Mouse (Mus musculus) hindbrain, embryonic 16.5 days (tissue): ENCODE measurements at regions not wholly inside any gene's neighbourhood (a gene's known extent, or its start where the extent isn't known, plus 50 kb on each side); places are given as distances from the start of the nearest gene placed in this dataset.

Experiments
- ATAC-seq: fragments of 200-750 bp; cut with Nextera tagmentation; 2 replicates; pipeline ENCODE4 v1.8.0; 2017; ENCODE audit warnings: moderate TSS enrichment, moderate library complexity
- H3K27ac ChIP-seq: fragments of 300-500 bp; sonication (generic); 2 replicates; pipeline ENCODE4 v1.5.1; 2014; ENCODE audit warnings: low read depth, mild to moderate bottlenecking, control low read depth, low read length, moderate library complexity
- H3K27me3 ChIP-seq: fragments of 300-500 bp; sonication (generic); replicated peaks from 2 replicates; pipeline ENCODE4 v1.6.1; 2014; ENCODE audit warnings: low read length; ENCODE audit not compliant: control insufficient read depth, insufficient read depth
- H3K36me3 ChIP-seq: fragments of 300-500 bp; sonication (generic); 2 replicates; pipeline ENCODE4 v1.6.1; 2014; ENCODE audit warnings: mild to moderate bottlenecking, low read length, moderate library complexity, mixed read lengths; ENCODE audit not compliant: control insufficient read depth, insufficient read depth
- H3K4me1 ChIP-seq: fragments of 300-500 bp; sonication (generic); 2 replicates; pipeline ENCODE4 v1.6.1; 2014; ENCODE audit warnings: low read depth, low read length; ENCODE audit not compliant: control insufficient read depth, insufficient read depth
- H3K4me2 ChIP-seq: fragments of 300-500 bp; sonication (generic); 2 replicates; pipeline ENCODE4 v1.6.1; 2014; ENCODE audit warnings: mild to moderate bottlenecking, low read length, control low read depth, moderate library complexity
- H3K4me3 ChIP-seq: fragments of 300-500 bp; sonication (generic); 2 replicates; pipeline ENCODE4 v1.5.1; 2014; ENCODE audit warnings: mild to moderate bottlenecking, low read length, control low read depth, moderate library complexity
- H3K9ac ChIP-seq: fragments of 300-500 bp; sonication (generic); 2 replicates; pipeline ENCODE4 v1.6.1; 2014; ENCODE audit warnings: low read depth, mild to moderate bottlenecking, control low read depth, low read length, moderate library complexity
- H3K9me3 ChIP-seq: fragments of 300-500 bp; sonication (generic); 2 replicates; pipeline ENCODE4 v1.6.1; 2014; ENCODE audit warnings: mild to moderate bottlenecking, low read length, moderate library complexity; ENCODE audit not compliant: control insufficient read depth
- WGBS: fragments of 180-500 bp; shearing (Covaris S2); extraction: QIAGEN DNeasy Blood & Tissue Kit; methylation state at CpG from one replicate; pipeline ENCODE4 v1.1.7; 2014; 5-methylcytosine and 5-hydroxymethylcytosine counted together

DNA sequence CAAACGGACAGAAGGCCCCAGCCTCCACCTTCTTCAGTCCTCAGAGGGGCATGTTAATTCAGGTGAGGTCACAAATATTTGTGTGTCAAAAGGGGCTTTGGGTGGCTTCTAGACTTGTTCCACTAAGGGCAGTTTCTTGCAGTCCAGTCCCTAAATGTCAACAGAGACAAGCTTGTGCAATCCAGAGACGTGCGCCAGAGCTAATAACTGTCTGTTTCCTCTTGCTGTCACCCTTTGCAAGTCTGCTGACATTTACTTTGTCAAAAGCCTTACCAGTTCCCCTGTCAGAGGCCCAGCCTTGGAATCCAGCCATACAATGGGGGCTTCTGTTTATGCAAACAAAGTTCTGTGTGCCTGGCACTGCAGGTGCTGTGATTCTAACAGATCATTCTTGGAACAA is 63.8 kb upstream of the Ppm1h start:
- H3K9me3 ChIP-seq: no peaks in the 10 kb centered on the region
- H3K27ac ChIP-seq: no peak overlapping the region
- H3K4me3 ChIP-seq: no peak overlapping the region
- no peaks in the 10 kb centered on the region for H3K27me3 ChIP-seq
- WGBS: 46% methylated on average over 3 of the region's 3 CpGs
- no peak overlapping the region for H3K9ac ChIP-seq
- no peaks in the 10 kb centered on the region for H3K36me3 ChIP-seq
- no peak for ATAC-seq
- no peaks in the 10 kb centered on the region for H3K4me1 ChIP-seq
- no peak overlapping the region for H3K4me2 ChIP-seq

GRCm38 (mm10) chr10:122615658-122616057 is 62.9 kb upstream of the Ppm1h start:
- Histone ChIP-seq H3K9me3 (no peaks in the 10 kb centered on the region), H3K36me3 (no peaks in the 10 kb centered on the region), H3K27me3 (no peaks in the 10 kb centered on the region), H3K9ac (no peak overlapping the region), H3K4me2 (no peak overlapping the region), H3K4me3 (no peak overlapping the region), H3K27ac (no peak overlapping the region), H3K4me1 (no peaks in the 10 kb centered on the region)
- ATAC-seq: no peak
- whole genome bisulfite sequencing: 95% methylated on average over 12 of the region's 12 CpGs

- ATAC-seq: peak; percentile 60; the same call in 1 of the 2 replicates
- no peak overlapping the region for H3K9ac ChIP-seq
- H3K4me2 ChIP-seq: no peak overlapping the region
- no peaks in the 10 kb centered on the region for H3K27me3 ChIP-seq
- H3K9me3 ChIP-seq: no peaks in the 10 kb centered on the region
- no peaks in the 10 kb centered on the region for H3K4me1 ChIP-seq
- no peaks in the 10 kb centered on the region for H3K36me3 ChIP-seq
- H3K4me3 ChIP-seq: no peak overlapping the region
- 65% methylated on average over 6 of the region's 6 CpGs for WGBS
- no peak overlapping the region for H3K27ac ChIP-seq
Measured at GRCm38 (mm10) chr10:122616385-122616784, 62.2 kb upstream of the Ppm1h start.

DNA sequence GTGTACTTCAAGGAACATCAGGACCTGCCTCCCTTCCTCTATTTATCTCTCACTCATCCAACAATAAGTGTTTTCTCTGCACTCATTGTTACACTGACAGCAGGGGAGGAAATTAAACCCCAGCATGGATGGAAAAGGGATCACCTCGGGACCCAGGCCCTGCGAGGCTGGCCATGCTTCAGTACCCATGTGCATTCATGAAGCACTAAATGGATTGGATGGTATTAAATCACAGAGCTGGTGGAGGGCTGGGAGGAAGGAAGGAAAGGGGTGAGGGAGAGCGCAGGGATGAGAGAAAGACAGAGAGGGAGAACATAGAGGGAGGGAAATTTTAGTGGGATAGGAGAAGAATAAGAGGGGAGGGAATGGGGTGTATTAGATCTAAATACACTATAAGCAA is 59.7 kb upstream of the Ppm1h start:
- no peak overlapping the region for H3K4me3 ChIP-seq
- no peak overlapping the region for H3K27ac ChIP-seq
- WGBS: 29% methylated on average over 3 of the region's 3 CpGs
- H3K9me3 ChIP-seq: no peaks in the 10 kb centered on the region
- no peaks in the 10 kb centered on the region for H3K36me3 ChIP-seq
- no peaks in the 10 kb centered on the region for H3K4me1 ChIP-seq
- H3K9ac ChIP-seq: no peak overlapping the region
- peak; percentile 67; the same call in 1 of the 2 replicates for ATAC-seq
- no peak overlapping the region for H3K4me2 ChIP-seq
- H3K27me3 ChIP-seq: no peaks in the 10 kb centered on the region

DNA sequence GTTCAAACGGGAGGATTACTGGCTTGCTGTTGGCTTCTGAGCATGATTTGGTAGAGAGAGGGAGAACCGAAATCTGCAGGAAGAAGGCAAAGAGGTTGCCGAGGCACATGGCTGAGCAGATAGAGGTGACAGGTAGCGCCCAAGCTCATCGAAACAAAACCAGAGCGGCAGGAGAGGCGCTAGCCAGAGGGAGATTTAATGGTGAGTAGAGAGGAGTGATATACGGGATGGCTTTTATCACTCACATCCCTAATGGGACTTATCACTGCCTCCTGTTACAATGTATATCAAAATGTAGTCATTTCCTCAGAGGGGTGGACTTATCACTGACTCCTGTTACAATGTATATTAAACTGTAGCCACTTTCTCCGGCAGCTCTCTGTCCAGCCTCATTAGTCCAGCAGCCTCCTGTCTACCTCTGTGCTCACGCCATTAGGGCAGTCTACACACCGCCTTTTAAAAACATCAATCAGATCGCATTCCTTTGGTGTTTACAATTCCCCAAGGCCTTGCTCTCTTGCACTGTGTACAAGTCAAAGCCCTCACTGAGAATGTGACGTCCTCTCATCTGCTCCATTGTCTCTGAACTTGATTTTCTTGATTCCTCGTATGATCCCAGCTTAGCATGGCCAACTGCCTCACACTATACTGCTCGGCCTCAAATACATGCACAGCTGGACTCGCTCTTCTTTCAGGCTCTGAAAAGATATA is 59.0 kb upstream of the Ppm1h start:
- 71% methylated on average over 16 of the region's 16 CpGs for WGBS
- no peak for ATAC-seq
- Histone ChIP-seq H3K9ac (no peak overlapping the region), H3K4me1 (no peaks in the 10 kb centered on the region), H3K4me3 (no peak overlapping the region), H3K9me3 (no peaks in the 10 kb centered on the region), H3K27me3 (no peaks in the 10 kb centered on the region), H3K36me3 (no peaks in the 10 kb centered on the region), H3K27ac (no peak overlapping the region), H3K4me2 (no peak overlapping the region)
